Mouse (Mus musculus): ENCODE results near the gene Mrpl16. TPM values are rescaled to one million over a fixed set of nuclear protein-coding genes. Genes with fewer than 3 reads are reported as not detected.

Gene Mrpl16
- polyA plus RNA-seq, 1 experiment: 42.4 TPM

DNA sequence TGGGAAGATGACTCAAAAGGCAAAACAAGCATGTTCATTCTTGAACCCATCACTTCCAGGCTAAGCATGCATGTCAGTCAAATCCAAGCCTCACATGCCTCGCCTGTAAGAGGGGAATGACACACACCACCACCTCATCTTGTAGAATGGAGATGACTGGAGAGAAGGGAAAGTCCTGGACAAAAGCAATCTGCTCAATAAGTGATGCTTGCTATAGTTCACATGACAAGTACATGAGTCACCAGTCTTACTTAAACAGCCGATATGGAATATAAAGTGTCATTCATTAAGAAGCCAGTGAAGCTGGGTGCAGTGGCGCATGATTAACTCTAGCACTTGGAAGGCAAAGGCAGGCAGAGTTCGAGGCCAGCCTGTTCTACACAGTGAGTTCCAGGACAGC is 42.9 kb downstream of the Mrpl16 start:
- Histone ChIP-seq H3K4me3 (ENCODE audit: insufficient read depth, low read depth, low read length) (no peak overlapping the region), H3K27ac (ENCODE audit: insufficient read depth, low read depth, low read length) (no peak overlapping the region), H3K36me3 (ENCODE audit: control insufficient read depth, insufficient read depth, low read length) (no peaks in the 10 kb centered on the region), H3K27me3 (replicated peaks; ENCODE audit: control insufficient read depth, insufficient read depth, low read length) (no peaks in the 10 kb centered on the region), H3K4me1 (ENCODE audit: control insufficient read depth, insufficient read depth, low read length) (peaks cover 33% of the 10 kb centered on the region)
- no peak for DNase-seq
- WGBS: 62% methylated on average over 4 of the region's 4 CpGs
- TF ChIP-seq POLR2A (IDR thresholded peaks at IDR 0.05; ENCODE audit: low read depth, low read length) (no peak), CTCF (conservative IDR thresholded peaks at IDR 0.05; ENCODE audit: insufficient read depth, insufficient read length, low read depth, low read length) (no peak)

GRCm38 (mm10) chr19:11813649-11814048 is 43.5 kb downstream of the Mrpl16 start:
- Histone ChIP-seq H3K4me1 (ENCODE audit: control insufficient read depth, insufficient read depth, low read length) (peaks cover 33% of the 10 kb centered on the region), H3K36me3 (ENCODE audit: control insufficient read depth, insufficient read depth, low read length) (no peaks in the 10 kb centered on the region), H3K4me3 (ENCODE audit: insufficient read depth, low read depth, low read length) (no peak overlapping the region; the same call in 1 of the 2 replicates), H3K27me3 (replicated peaks; ENCODE audit: control insufficient read depth, insufficient read depth, low read length) (no peaks in the 10 kb centered on the region), H3K27ac (ENCODE audit: insufficient read depth, low read depth, low read length) (peak overlapping the region; percentile 86)
- 39% methylated on average over 8 of the region's 8 CpGs for WGBS
- no peak for TF ChIP-seq CTCF (conservative IDR thresholded peaks at IDR 0.05; ENCODE audit: insufficient read depth, insufficient read length, low read depth, low read length)
- no peak for TF ChIP-seq POLR2A (IDR thresholded peaks at IDR 0.05; ENCODE audit: low read depth, low read length)
- peak; percentile 41 for DNase-seq

- no peak overlapping the region for H3K4me3 ChIP-seq (ENCODE audit: insufficient read depth, low read depth, low read length)
- H3K27me3 ChIP-seq (replicated peaks; ENCODE audit: control insufficient read depth, insufficient read depth, low read length): no peaks in the 10 kb centered on the region
- H3K4me1 ChIP-seq (ENCODE audit: control insufficient read depth, insufficient read depth, low read length): peaks cover 35% of the 10 kb centered on the region
- DNase-seq: peak; percentile 90
- H3K36me3 ChIP-seq (ENCODE audit: control insufficient read depth, insufficient read depth, low read length): no peaks in the 10 kb centered on the region
- TF ChIP-seq POLR2A (IDR thresholded peaks at IDR 0.05; ENCODE audit: low read depth, low read length): no peak
- TF ChIP-seq CTCF (conservative IDR thresholded peaks at IDR 0.05; ENCODE audit: insufficient read depth, insufficient read length, low read depth, low read length): no peak
- peak overlapping the region; percentile 57 for H3K27ac ChIP-seq (ENCODE audit: insufficient read depth, low read depth, low read length)
- WGBS: 60% methylated on average over 6 of the region's 6 CpGs
These were observed 44.6 kb downstream of the Mrpl16 start for GRCm38 (mm10) chr19:11814742-11815333.

DNA sequence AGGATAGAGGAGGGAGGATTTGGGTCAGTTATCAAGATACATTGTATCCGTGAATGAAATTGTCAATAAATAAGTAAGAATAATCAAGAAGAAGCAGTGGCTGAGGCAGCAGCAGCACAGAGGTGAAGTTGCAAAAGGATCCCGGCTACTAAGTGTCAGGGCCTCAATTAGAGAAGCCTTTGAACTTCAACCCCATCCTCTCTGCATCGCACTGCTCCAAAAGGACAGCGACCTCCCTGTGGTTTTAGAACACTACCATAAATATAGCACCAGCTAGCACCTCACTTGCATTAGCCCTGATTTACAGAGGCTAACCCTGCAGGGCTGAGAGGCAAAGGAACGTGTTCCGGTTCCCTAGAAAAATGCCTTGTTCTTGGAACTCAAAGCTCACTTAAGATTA is 46.5 kb downstream of the Mrpl16 start:
- peak; percentile 70 for DNase-seq
- WGBS: 42% methylated on average over 6 of the region's 6 CpGs
- H3K4me1 ChIP-seq (ENCODE audit: control insufficient read depth, insufficient read depth, low read length): peaks cover 33% of the 10 kb centered on the region

DNA sequence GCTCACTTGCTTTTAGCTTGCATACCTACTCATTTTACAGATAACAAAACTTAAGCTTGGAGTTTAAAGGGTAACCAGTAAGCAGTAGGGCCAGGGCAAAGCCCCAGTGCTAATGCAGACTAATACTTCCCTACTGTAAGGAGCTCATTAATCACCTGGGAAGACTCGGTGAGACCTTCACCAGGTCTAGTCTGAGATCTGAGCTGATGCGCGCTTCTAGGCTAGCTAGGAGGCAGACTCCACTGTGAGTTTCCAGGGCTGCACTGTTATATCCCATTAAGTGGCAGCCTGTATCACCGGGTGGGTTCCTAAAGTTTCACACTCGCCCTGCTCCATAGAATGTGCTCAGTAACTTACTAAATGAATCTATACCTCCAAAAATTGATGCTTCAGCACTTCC is 47.4 kb downstream of the Mrpl16 start:
- H3K36me3 ChIP-seq (ENCODE audit: control insufficient read depth, insufficient read depth, low read length): no peaks in the 10 kb centered on the region
- no peak for TF ChIP-seq CTCF (conservative IDR thresholded peaks at IDR 0.05; ENCODE audit: insufficient read depth, insufficient read length, low read depth, low read length)
- TF ChIP-seq POLR2A (IDR thresholded peaks at IDR 0.05; ENCODE audit: low read depth, low read length): no peak
- 26% methylated on average over 5 of the region's 5 CpGs for WGBS
- peaks cover 28% of the 10 kb centered on the region for H3K4me1 ChIP-seq (ENCODE audit: control insufficient read depth, insufficient read depth, low read length)
- H3K27me3 ChIP-seq (replicated peaks; ENCODE audit: control insufficient read depth, insufficient read depth, low read length): no peaks in the 10 kb centered on the region
- DNase-seq: no peak
- peak overlapping the region; percentile 57 for H3K27ac ChIP-seq (ENCODE audit: insufficient read depth, low read depth, low read length)
- H3K4me3 ChIP-seq (ENCODE audit: insufficient read depth, low read depth, low read length): peak overlapping the region; percentile 59

More for the DNA sequence above, 46.5 kb downstream of the Mrpl16 start:
- TF ChIP-seq CTCF (conservative IDR thresholded peaks at IDR 0.05; ENCODE audit: insufficient read depth, insufficient read length, low read depth, low read length) (no peak), POLR2A (IDR thresholded peaks at IDR 0.05; ENCODE audit: low read depth, low read length) (no peak)
- Histone ChIP-seq H3K27ac (ENCODE audit: insufficient read depth, low read depth, low read length) (peak overlapping the region; percentile 57), H3K36me3 (ENCODE audit: control insufficient read depth, insufficient read depth, low read length) (no peaks in the 10 kb centered on the region), H3K4me3 (ENCODE audit: insufficient read depth, low read depth, low read length) (no peak overlapping the region), H3K27me3 (replicated peaks; ENCODE audit: control insufficient read depth, insufficient read depth, low read length) (no peaks in the 10 kb centered on the region)

- TF ChIP-seq POLR2A (IDR thresholded peaks at IDR 0.05; ENCODE audit: low read depth, low read length) (no peak), CTCF (conservative IDR thresholded peaks at IDR 0.05; ENCODE audit: insufficient read depth, insufficient read length, low read depth, low read length) (no peak)
- Histone ChIP-seq H3K4me3 (ENCODE audit: insufficient read depth, low read depth, low read length) (peak overlapping the region; percentile 59), H3K36me3 (ENCODE audit: control insufficient read depth, insufficient read depth, low read length) (no peaks in the 10 kb centered on the region), H3K27me3 (replicated peaks; ENCODE audit: control insufficient read depth, insufficient read depth, low read length) (no peaks in the 10 kb centered on the region), H3K4me1 (ENCODE audit: control insufficient read depth, insufficient read depth, low read length) (peaks cover 22% of the 10 kb centered on the region), H3K27ac (ENCODE audit: insufficient read depth, low read depth, low read length) (peak overlapping the region; percentile 71)
- under 1% methylated on average over 77 of the region's 83 CpGs for WGBS
- peak; percentile 89 for DNase-seq
These were observed 48.3 kb downstream of the Mrpl16 start for GRCm38 (mm10) chr19:11818199-11819142.

DNA sequence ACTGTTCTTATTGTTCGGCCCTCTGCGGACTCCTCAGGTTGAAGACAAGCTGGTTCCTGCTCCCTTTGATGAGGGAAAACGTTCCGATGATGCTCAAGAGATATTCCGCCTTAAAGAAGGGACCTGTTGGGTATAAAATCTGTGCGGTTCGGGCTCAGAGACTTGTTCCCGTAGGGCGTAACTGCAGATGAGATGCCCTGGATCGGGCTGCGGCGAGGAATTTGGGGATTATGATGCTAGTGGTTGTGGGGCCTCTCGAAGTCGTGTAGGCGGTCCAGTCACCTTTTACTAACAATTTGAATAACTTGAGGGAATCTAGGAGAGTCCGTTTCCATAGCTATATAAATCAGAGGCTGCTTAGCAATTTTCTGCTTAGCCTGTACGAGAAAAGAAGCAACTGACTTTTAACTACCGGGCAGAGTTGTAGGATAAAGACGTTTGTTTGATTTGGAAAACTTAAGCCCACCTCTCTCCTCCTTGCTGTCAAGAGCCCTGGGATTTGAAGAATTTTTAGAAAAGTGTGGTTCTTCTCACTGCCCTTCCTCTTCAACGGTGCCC is 49.0 kb downstream of the Mrpl16 start, which contains the start of gene Stx3:
TSS of gene Stx3 (minus strand) at position 261 of the 558 bp plus-strand sequence.
- WGBS: under 1% methylated on average over 20 of the region's 20 CpGs
- H3K36me3 ChIP-seq (ENCODE audit: control insufficient read depth, insufficient read depth, low read length): no peaks in the 10 kb centered on the region
- peak within 1 kb of the TSS; percentile 71 for H3K27ac ChIP-seq (ENCODE audit: insufficient read depth, low read depth, low read length)
- H3K4me1 ChIP-seq (ENCODE audit: control insufficient read depth, insufficient read depth, low read length): peaks cover 15% of the 10 kb centered on the region
- no peak for DNase-seq
- no peak for TF ChIP-seq CTCF (conservative IDR thresholded peaks at IDR 0.05; ENCODE audit: insufficient read depth, insufficient read length, low read depth, low read length)
- TF ChIP-seq POLR2A (IDR thresholded peaks at IDR 0.05; ENCODE audit: low read depth, low read length): no peak
- H3K27me3 ChIP-seq (replicated peaks; ENCODE audit: control insufficient read depth, insufficient read depth, low read length): no peaks in the 10 kb centered on the region
- peak within 1 kb of the TSS; percentile 63 for H3K4me3 ChIP-seq (ENCODE audit: insufficient read depth, low read depth, low read length)
